Mouse (Mus musculus) right cerebral cortex, postnatal 4 days (tissue): Measurements from ENCODE around the gene Mapk6.
"Not testable (repeated sequence)": the region's sequence is repeated elsewhere in the genome, so short reads cannot be mapped to it uniquely, and the experiment has no call there.

Experiments used
- DNase-seq: peaks from one replicate; pipeline ENCODE4 v3.0.0-alpha.2; 2022

Gene Mapk6

GRCm38 (mm10) chr9:75378774-75379173 is 31.0 kb downstream of the Mapk6 start:
- DNase-seq, result no peak

GRCm38 (mm10) chr9:75376428-75376827 is 33.4 kb downstream of the Mapk6 start:
- no peak for DNase-seq

GRCm38 (mm10) chr9:75375606-75376005 is 34.2 kb downstream of the Mapk6 start:
- DNase-seq, result no peak

- no peak for DNase-seq
These were observed 41.0 kb downstream of the Mapk6 start for GRCm38 (mm10) chr9:75368779-75369178.

GRCm38 (mm10) chr9:75366191-75366590 is 43.6 kb downstream of the Mapk6 start:
- DNase-seq, result no peak

- no peak for DNase-seq
These were observed 44.6 kb downstream of the Mapk6 start for GRCm38 (mm10) chr9:75365195-75365594.

GRCm38 (mm10) chr9:75363702-75364101 is 46.1 kb downstream of the Mapk6 start:
- not testable (repeated sequence) for DNase-seq

GRCm38 (mm10) chr9:75363001-75363400 is 46.8 kb downstream of the Mapk6 start:
- no peak for DNase-seq

GRCm38 (mm10) chr9:75362201-75362600 is 47.6 kb downstream of the Mapk6 start:
- no peak for DNase-seq

- DNase-seq, result peak; percentile 81
These were observed 48.1 kb downstream of the Mapk6 start for GRCm38 (mm10) chr9:75361699-75362098.

- no peak for DNase-seq
These were observed 52.6 kb downstream of the Mapk6 start for GRCm38 (mm10) chr9:75357087-75357654.

GRCm38 (mm10) chr9:75355783-75356182 is 54.0 kb downstream of the Mapk6 start:
- DNase-seq, result no peak

- DNase-seq, result no peak
These were observed 56.7 kb downstream of the Mapk6 start for GRCm38 (mm10) chr9:75353094-75353493.

GRCm38 (mm10) chr9:75348641-75349040 is 61.2 kb downstream of the Mapk6 start:
- no peak for DNase-seq

- no peak for DNase-seq
These were observed 61.7 kb downstream of the Mapk6 start for GRCm38 (mm10) chr9:75348066-75348465.

GRCm38 (mm10) chr9:75347458-75347857 is 62.3 kb downstream of the Mapk6 start, which contains the start of gene Bcl2l10:
Gene Bcl2l10 (plus strand): TSS chr9:75347758.
- no peak for DNase-seq

- DNase-seq, result no peak
These were observed 67.4 kb downstream of the Mapk6 start for GRCm38 (mm10) chr9:75342433-75342832.

GRCm38 (mm10) chr9:75338016-75338415 is 71.8 kb downstream of the Mapk6 start:
- DNase-seq, result no peak

GRCm38 (mm10) chr9:75334440-75334839 is 75.4 kb downstream of the Mapk6 start:
- no peak for DNase-seq

GRCm38 (mm10) chr9:75330821-75331220 is 79.0 kb downstream of the Mapk6 start:
- DNase-seq, result no peak

- no peak for DNase-seq
These were observed 81.8 kb downstream of the Mapk6 start for GRCm38 (mm10) chr9:75328047-75328446.

- no peak for DNase-seq
These were observed 87.5 kb downstream of the Mapk6 start for GRCm38 (mm10) chr9:75322099-75322885.

- DNase-seq, result no peak
These were observed 90.4 kb downstream of the Mapk6 start for GRCm38 (mm10) chr9:75319365-75319764.
